Mouse (Mus musculus): ENCODE measurements at regions not wholly inside any gene's neighbourhood (a gene's known extent, or its start where the extent isn't known, plus 50 kb on each side); places are given as distances from the start of the nearest gene placed in this dataset.

DNA sequence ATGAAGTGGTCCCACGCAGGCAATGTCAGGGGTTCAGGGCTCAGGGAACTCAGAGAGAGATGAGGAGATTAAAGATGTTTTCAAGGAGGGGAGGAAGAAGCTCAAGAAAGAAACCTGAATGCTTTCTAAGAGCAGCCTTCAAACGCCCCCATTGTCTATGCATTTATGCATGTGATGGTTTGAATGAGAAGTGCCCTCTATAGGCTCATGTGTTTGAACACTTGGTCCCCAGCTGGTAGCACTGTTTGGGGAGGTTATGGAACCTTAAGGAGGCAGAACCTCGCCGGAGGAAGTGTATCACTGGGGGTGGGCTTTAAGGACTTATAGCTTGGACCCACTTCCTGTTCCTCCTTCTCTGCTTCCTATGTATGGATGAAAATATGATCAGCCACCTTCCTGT, 105.1 kb downstream of the Fam114a2 start:
- no peaks in the 10 kb centered on the region for H3K36me3 ChIP-seq (ENCODE audit: control insufficient read depth, insufficient read depth, low read length)
- no peaks in the 10 kb centered on the region for H3K27me3 ChIP-seq (ENCODE audit: control insufficient read depth, insufficient read depth, low read length)
- H3K4me1 ChIP-seq (ENCODE audit: control insufficient read depth, insufficient read depth, low read length) = no peaks in the 10 kb centered on the region; the same call in 1 of the 2 replicates
- no peak overlapping the region for H3K4me3 ChIP-seq (ENCODE audit: control insufficient read depth, low read depth, low read length)
- TF ChIP-seq CTCF (IDR thresholded peaks at IDR 0.05; ENCODE audit: control insufficient read depth, insufficient read depth, insufficient replicate concordance, low read depth, low read length) = no peak
- TF ChIP-seq POLR2A (IDR thresholded peaks at IDR 0.05; ENCODE audit: control insufficient read depth, low read depth, low read length) = no peak
- H3K27ac ChIP-seq (ENCODE audit: control insufficient read depth, insufficient read depth, low read depth, low read length) = no peak overlapping the region

DNA sequence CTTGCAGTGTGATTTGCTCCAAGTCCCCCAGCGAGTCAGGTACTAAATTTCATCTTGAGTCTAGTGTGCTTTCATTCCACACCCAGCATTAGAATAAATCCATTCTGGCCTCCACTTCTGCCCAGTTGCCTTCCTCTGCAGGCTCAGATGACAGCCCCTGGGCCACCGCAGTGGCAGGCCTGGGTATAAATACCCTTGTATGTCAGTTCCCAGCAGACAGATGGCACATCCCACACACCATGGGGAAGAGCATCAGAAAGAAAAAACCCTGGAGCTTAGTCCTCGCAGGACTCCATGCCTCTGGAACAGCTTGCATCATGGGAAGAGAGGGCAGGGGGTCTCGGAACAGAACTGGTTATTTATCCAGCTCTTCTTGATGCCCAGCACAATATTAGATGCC, 105.7 kb downstream of the Fam114a2 start:
- H3K27ac ChIP-seq (ENCODE audit: control insufficient read depth, insufficient read depth, low read depth, low read length) = no peak overlapping the region
- H3K4me3 ChIP-seq (ENCODE audit: control insufficient read depth, low read depth, low read length) = no peak overlapping the region
- H3K4me1 ChIP-seq (ENCODE audit: control insufficient read depth, insufficient read depth, low read length) = no peaks in the 10 kb centered on the region; the same call in 1 of the 2 replicates
- no peaks in the 10 kb centered on the region for H3K27me3 ChIP-seq (ENCODE audit: control insufficient read depth, insufficient read depth, low read length)
- no peaks in the 10 kb centered on the region for H3K36me3 ChIP-seq (ENCODE audit: control insufficient read depth, insufficient read depth, low read length)
- TF ChIP-seq CTCF (IDR thresholded peaks at IDR 0.05; ENCODE audit: control insufficient read depth, insufficient read depth, insufficient replicate concordance, low read depth, low read length) (no peak), POLR2A (IDR thresholded peaks at IDR 0.05; ENCODE audit: control insufficient read depth, low read depth, low read length) (no peak)

DNA sequence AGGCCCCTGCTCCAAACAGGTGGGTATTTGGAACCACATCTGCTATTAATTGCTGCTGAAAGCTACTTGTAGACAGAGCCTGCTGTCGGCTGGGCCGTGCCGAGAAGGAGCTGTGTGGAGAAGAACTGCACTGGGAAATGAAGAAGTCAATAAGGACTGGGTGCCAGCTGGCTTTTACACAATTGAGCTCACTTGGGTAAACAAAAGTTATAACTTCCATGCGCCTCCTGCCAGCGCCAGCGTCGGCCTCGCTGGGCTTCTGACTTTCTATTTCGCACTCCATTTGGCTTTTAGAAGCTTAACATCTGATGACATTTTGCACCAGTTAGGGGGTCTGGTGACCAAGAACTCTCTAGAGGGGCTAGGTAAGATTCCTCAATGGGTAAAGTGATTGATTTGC, 114.2 kb downstream of the Fam114a2 start:
- Histone ChIP-seq H3K36me3 (ENCODE audit: control insufficient read depth, insufficient read depth, low read length) (no peaks in the 10 kb centered on the region), H3K27me3 (ENCODE audit: control insufficient read depth, insufficient read depth, low read length) (no peaks in the 10 kb centered on the region), H3K27ac (ENCODE audit: control insufficient read depth, insufficient read depth, low read depth, low read length) (no peak overlapping the region), H3K4me1 (ENCODE audit: control insufficient read depth, insufficient read depth, low read length) (no peaks in the 10 kb centered on the region), H3K4me3 (ENCODE audit: control insufficient read depth, low read depth, low read length) (no peak overlapping the region)
- no peak for TF ChIP-seq POLR2A (IDR thresholded peaks at IDR 0.05; ENCODE audit: control insufficient read depth, low read depth, low read length)

DNA sequence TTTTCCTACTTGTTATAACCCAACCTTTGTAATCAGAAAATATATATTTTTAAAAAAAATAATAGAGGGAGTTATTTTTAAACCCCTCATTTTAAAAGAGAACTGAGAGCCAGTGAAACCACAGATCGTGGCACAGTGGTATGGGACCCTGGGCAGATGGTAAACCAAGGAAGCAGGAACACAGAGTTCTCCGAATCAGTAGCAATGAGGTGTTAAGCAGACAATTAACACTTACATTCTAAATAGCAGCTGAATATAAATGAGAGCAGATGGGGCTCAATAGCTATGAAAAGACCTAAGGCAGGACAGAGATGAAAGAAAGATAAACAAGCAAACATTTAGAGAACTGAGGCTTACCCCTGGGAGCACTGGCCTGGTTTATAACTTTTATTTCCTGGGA, 116.8 kb downstream of the Fam114a2 start:
- no peaks in the 10 kb centered on the region for H3K4me1 ChIP-seq (ENCODE audit: control insufficient read depth, insufficient read depth, low read length)
- no peak overlapping the region for H3K27ac ChIP-seq (ENCODE audit: control insufficient read depth, insufficient read depth, low read depth, low read length)
- H3K27me3 ChIP-seq (ENCODE audit: control insufficient read depth, insufficient read depth, low read length) = no peaks in the 10 kb centered on the region
- TF ChIP-seq CTCF (IDR thresholded peaks at IDR 0.05; ENCODE audit: control insufficient read depth, insufficient read depth, insufficient replicate concordance, low read depth, low read length) (no peak), POLR2A (IDR thresholded peaks at IDR 0.05; ENCODE audit: control insufficient read depth, low read depth, low read length) (no peak)
- no peak overlapping the region for H3K4me3 ChIP-seq (ENCODE audit: control insufficient read depth, low read depth, low read length)
- no peaks in the 10 kb centered on the region for H3K36me3 ChIP-seq (ENCODE audit: control insufficient read depth, insufficient read depth, low read length)

GRCm38 (mm10) chr11:57399366-57399765, 119.1 kb downstream of the Fam114a2 start:
- no peak overlapping the region for H3K27ac ChIP-seq (ENCODE audit: control insufficient read depth, insufficient read depth, low read depth, low read length)
- H3K27me3 ChIP-seq (ENCODE audit: control insufficient read depth, insufficient read depth, low read length) = no peaks in the 10 kb centered on the region
- no peak overlapping the region for H3K4me3 ChIP-seq (ENCODE audit: control insufficient read depth, low read depth, low read length)
- no peaks in the 10 kb centered on the region for H3K4me1 ChIP-seq (ENCODE audit: control insufficient read depth, insufficient read depth, low read length)
- TF ChIP-seq POLR2A (IDR thresholded peaks at IDR 0.05; ENCODE audit: control insufficient read depth, low read depth, low read length) (no peak), CTCF (IDR thresholded peaks at IDR 0.05; ENCODE audit: control insufficient read depth, insufficient read depth, insufficient replicate concordance, low read depth, low read length) (no peak)
- H3K36me3 ChIP-seq (ENCODE audit: control insufficient read depth, insufficient read depth, low read length) = no peaks in the 10 kb centered on the region

- Histone ChIP-seq H3K36me3 (ENCODE audit: control insufficient read depth, insufficient read depth, low read length) (no peaks in the 10 kb centered on the region), H3K27ac (ENCODE audit: control insufficient read depth, insufficient read depth, low read depth, low read length) (no peak overlapping the region), H3K27me3 (ENCODE audit: control insufficient read depth, insufficient read depth, low read length) (no peaks in the 10 kb centered on the region), H3K4me3 (ENCODE audit: control insufficient read depth, low read depth, low read length) (no peak overlapping the region), H3K4me1 (ENCODE audit: control insufficient read depth, insufficient read depth, low read length) (no peaks in the 10 kb centered on the region)
- TF ChIP-seq CTCF (IDR thresholded peaks at IDR 0.05; ENCODE audit: control insufficient read depth, insufficient read depth, insufficient replicate concordance, low read depth, low read length) (no peak), POLR2A (IDR thresholded peaks at IDR 0.05; ENCODE audit: control insufficient read depth, low read depth, low read length) (no peak)
Measured at GRCm38 (mm10) chr11:57396429-57396828, 122.0 kb downstream of the Fam114a2 start.

- Histone ChIP-seq H3K27me3 (ENCODE audit: control insufficient read depth, insufficient read depth, low read length) (no peaks in the 10 kb centered on the region), H3K4me1 (ENCODE audit: control insufficient read depth, insufficient read depth, low read length) (no peaks in the 10 kb centered on the region), H3K27ac (ENCODE audit: control insufficient read depth, insufficient read depth, low read depth, low read length) (no peak overlapping the region), H3K4me3 (ENCODE audit: control insufficient read depth, low read depth, low read length) (no peak overlapping the region), H3K36me3 (ENCODE audit: control insufficient read depth, insufficient read depth, low read length) (no peaks in the 10 kb centered on the region)
- TF ChIP-seq CTCF (IDR thresholded peaks at IDR 0.05; ENCODE audit: control insufficient read depth, insufficient read depth, insufficient replicate concordance, low read depth, low read length) (no peak), POLR2A (IDR thresholded peaks at IDR 0.05; ENCODE audit: control insufficient read depth, low read depth, low read length) (no peak)
Measured at GRCm38 (mm10) chr11:57390826-57391225, 127.6 kb downstream of the Fam114a2 start.
